Mouse (Mus musculus) kidney, postnatal 4 days (tissue): ENCODE measurements around the gene Trpv6.

Experiments
- DNase-seq, 2 experiments: peaks; one replicate each; pipeline ENCODE4 v3.0.0; 2021; ENCODE audit warnings: mixed read lengths in 2 of 2

Gene Trpv6

DNA sequence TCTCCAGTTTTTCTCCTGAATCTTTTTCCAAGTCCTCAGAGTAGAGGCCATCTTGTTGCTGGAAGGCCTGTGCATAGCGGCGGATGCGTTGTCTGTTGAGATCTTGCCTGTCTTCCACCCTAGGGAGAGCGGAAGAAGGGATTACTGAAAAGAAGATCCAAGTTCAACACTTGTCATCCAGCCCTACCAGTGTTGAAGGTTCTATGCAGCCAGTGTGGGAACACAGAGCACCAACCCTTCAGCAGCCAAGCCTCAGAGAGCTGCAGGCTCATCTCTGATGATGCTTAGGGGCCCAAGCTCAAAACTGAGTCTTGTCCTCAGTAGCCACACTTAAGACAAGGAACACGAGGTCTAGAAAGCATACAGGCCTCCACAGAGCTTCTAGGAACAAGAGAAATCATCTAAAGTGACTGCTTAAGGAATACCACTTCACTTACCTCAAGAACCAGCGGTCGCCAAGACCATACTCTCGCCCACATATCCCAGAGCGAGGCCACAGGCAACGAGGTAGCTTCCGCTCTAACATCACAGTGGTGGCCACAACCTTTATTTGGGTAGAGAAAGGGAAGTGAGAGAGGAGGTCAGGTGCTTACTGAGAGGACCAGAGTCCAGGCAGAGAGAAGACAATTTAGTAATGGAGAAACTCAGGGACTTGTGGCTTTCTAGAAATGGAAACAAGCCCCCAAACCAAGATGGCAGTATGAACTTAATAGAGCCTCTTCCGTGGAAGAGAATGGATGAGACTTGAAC, 14.8 kb downstream of the Trpv6 start:
- no peak for DNase-seq

DNA sequence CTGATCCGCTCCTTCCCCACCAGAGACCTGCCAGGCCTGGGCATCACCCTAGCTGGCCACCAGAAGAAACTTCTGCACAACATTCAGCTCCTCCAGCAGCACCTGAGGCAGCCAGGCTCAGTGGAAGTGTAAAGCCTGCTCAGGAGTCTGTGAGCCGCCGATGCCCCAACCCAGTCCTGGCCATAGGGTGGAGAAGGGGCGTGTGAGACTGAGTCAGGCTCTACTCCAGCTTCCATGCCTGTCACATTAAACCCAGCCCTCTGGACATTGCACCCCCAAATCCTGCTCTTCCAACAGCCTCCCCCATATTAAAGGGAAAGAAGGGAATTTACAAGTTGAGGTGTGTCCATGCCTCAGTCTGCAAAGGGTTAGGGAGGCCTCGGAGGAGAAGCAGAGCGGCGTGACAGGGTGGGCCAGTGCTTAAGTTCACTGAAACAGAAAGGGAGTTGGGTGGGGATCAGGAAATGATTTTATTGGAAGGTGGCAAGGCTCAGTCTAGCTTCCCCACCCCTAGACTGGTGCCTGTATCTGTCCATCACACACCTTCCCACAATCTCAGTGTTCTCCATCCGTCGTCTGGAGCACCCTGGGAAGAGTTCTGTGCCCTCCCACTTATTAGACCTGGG, 15.9 kb downstream of the Trpv6 start:
- no peak for DNase-seq

GRCm38 (mm10) chr6:41607637-41608036, 28.6 kb downstream of the Trpv6 start:
- DNase-seq, result no peak

DNA sequence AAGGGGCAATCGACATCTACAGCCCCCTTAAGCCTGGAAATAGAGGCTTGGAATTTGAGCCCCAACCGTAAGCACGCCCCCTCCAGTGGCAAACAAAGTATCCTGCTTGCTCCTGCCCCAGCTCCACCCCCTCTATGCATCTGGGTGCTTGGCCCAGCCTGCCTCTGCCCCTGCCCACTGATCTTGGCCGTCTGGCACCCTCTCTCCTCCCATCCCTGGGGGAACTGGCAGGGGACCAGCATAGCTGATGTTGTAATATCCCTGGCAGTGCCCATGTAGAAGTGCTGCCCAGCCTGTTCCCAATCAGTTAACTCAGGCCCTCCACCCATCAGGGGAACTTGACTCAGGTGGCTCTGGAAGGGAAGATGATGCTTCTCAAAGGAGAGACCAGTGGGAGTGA, 30.0 kb downstream of the Trpv6 start:
- DNase-seq, result peak; percentile 26 to 51

- DNase-seq, result no peak
These were observed 30.5 kb downstream of the Trpv6 start for GRCm38 (mm10) chr6:41605794-41606104.

GRCm38 (mm10) chr6:41605061-41605793, 31.0 kb downstream of the Trpv6 start, which contains the start of gene Ephb6:
TSS of gene Ephb6 (plus strand) at chr6:41605482.
- peak; percentile 86 to 91 for DNase-seq

GRCm38 (mm10) chr6:41604401-41605050, 31.7 kb downstream of the Trpv6 start:
- peak; percentile 65 to 73 for DNase-seq

DNA sequence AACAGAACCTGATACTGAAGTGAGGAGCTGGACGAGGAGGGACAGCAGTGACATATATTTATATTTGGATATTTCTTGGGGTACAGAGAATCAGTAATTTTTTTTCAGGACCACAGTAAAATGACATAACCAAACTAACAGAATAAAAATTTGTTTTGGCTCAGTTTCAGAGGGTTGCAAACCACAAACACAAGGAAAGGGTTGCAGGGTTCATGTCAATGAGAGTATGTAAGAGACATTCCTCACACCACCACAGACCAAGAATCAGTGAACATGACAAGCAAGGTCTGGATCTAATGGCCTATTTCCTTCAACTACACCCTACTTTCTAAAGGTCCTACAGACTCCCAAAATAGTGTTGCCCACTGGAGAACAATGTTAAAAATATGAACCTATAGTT, 54.0 kb downstream of the Trpv6 start:
- no peak for DNase-seq

GRCm38 (mm10) chr6:41581295-41581694, 54.9 kb downstream of the Trpv6 start:
- DNase-seq, result no peak

GRCm38 (mm10) chr6:41577297-41577696, 58.9 kb downstream of the Trpv6 start:
- peak; percentile 6 to 27 for DNase-seq

DNA sequence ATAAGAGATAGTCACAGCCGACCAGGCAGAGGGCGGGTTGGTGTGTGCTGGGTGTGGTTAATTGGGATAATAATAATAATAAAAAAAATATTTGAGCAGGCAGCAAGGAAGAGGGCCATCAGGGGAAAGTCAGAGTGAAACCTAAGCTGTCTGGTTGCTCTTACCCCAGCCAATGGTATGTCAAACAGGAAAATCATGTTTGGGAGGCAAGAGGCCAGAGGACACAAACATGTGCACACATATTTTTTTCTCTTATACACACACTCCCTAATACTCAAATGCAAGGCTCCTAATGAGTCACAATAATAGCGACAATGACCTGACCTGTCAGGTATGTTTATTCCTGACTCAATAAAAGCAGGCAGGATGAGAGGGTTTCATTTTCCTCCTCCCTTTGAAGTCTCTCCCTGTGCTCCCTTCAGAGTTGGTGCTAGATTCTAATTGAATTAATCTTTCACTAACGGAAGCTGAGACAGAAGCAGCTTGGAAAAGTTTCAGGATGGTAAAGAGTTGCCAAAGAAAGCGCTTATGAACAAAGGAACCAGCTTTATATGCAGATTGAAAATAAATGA, 59.6 kb downstream of the Trpv6 start:
- DNase-seq, result no peak
